Mouse (Mus musculus) urinary bladder, postnatal 14 days (tissue): ENCODE measurements at regions not wholly inside any gene's neighbourhood (a gene's known extent, or its start where the extent isn't known, plus 50 kb on each side); places are given as distances from the start of the nearest gene placed in this dataset.

Experiments used
- DNase-seq: peaks from one replicate; pipeline ENCODE4 v3.0.0; 2021; ENCODE audit warnings: low spot score

GRCm38 (mm10) chr2:117399487-117399886, 56.7 kb upstream of the Rasgrp1 start:
- DNase-seq: no peak

DNA sequence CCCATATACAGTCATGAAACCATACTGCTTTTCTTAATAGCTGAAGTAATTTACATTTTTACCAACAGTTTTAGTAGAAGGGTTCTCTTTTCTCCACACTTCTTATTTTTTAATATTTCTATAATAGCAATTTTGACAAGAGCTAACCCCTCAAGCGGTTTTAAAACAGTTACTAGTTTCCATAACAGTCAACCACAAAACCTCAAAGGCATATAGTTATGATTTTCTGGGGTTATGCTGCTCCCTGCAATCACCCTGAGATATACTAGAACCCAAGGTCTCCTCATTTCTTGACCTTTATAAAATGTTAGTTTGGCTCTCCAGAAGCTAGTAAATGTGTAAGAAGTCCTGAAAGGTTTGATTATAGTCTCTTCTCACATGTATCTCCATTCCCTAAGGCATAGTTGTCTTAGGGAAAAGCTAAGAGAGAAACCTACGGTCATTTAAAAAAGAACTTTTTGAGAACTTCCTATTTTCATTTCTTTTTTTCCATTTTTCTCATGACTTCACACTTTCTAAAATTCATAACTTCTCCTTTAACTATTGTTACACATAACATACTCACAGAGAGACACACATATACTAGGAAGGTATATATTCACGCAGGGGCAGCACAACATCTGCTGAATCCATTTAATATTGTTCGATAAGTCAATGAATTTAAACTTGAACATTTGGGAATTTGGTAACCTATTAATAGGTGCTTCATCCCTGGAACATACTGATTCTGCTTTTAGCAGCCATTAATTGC, 60.8 kb upstream of the Rasgrp1 start:
- DNase-seq: no peak

DNA sequence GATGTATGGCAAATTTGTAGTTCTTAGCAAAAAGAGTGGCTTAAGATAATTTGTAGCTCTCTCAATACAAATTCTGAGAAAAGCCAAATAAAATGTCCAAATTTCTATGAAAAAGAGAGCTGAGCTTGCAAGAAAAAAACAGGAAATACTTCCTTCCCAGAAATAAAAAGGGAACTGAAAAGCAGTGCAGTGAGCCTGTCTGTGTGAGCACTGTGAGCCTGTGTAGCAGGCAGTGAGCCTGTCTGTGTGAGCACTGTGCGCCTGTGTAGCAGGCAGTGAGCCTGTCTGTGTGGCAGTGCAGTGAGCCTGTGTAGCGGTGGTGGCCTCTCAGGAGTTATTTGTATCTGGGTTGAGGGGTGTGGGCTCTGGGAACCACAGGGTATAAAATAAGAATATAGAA, 62.7 kb upstream of the Rasgrp1 start:
- DNase-seq: no peak

DNA sequence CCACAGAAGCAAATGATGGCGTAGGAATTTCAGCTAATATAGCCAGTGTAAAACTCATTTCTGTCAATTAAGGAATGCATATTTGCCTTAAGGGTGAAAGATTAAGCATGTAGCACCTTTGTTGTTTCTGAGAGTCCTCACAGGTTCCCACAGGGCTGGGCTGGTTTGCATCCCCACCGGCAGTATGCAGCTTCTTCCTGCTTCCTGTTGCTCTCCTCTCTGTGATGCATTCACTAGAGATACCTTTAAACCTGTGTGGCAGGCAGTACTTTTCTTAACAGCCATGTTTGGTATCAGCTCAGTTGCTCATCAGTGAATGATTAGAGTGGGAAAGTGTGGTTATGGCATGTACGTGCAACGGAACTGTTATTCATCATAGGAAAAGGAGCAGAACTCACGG, 65.4 kb upstream of the Rasgrp1 start:
- no peak for DNase-seq

DNA sequence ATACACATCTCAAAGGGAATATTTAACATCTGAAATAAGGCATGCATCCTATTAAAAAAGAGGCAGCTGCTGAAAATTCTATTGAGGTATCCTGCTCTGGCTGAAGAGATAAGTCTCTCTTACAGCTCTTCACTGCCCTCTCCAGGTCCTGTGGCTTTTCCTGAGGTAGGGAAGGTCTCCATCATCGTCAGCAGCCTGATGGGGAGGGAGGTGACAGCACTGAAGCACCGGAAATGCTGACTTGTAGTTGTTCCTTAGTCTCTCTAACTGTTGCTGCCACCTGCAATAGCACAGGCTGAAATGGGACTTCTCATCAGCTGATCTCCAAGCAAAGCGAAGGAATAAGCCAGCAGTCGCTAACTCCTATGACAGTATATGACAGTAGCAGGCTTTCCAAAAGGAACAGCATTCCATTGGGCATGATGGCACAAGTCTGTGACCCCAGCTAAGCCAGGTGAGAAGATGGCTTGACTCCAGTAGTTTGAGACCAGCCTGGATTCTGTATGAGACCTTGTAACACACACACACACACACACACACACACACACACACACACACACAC, 69.3 kb upstream of the Rasgrp1 start:
- DNase-seq: peak; percentile 18

GRCm38 (mm10) chr2:117417229-117417970, 74.6 kb upstream of the Rasgrp1 start:
- no peak for DNase-seq

GRCm38 (mm10) chr2:117418121-117418615, 75.4 kb upstream of the Rasgrp1 start:
- no peak for DNase-seq

DNA sequence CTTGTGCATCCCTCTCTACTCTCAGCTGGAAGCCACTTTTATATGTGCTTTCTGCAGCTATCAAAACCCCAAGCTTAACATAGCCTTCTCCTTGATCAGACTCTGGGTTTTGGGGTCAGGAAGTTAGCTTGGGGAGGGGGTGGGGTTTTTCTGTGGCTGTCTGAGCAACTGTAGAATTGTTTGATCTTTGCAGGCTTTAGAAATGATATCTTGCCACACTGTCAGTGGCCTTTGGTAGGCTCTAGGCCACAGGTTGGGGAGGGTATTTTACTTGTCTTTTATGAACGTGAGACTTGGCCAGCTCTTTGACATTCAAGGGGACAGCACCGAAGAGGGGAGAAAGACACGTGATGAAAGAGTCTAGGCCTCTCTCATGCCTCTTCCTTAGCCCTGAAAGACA, 75.9 kb upstream of the Rasgrp1 start:
- no peak for DNase-seq

GRCm38 (mm10) chr2:117421376-117421775, 78.6 kb upstream of the Rasgrp1 start:
- no peak for DNase-seq

- no peak for DNase-seq
Observed at GRCm38 (mm10) chr2:117422756-117423155, 80.0 kb upstream of the Rasgrp1 start.

- no peak for DNase-seq
Observed at GRCm38 (mm10) chr2:117429205-117429604, 86.4 kb upstream of the Rasgrp1 start.

DNA sequence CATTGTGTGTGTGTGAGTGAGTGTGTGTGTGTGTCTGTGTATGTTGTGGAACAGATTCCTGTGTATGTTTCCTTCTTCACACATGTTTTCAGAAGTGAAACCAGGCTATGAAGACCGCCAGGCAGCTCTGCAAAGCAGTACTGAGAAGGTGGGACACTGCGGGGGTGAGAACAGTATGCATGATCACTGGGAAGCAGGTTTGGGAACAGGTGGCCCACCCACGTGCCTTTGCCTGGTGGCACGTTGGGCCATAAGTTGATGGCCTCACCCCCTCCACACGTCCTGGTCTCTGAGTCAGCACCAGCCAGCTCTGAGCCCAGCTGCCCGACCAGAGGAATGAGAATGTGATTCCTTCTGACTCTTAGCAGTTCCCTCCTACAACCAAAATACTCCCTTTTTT, 89.2 kb upstream of the Rasgrp1 start:
- DNase-seq: no peak

GRCm38 (mm10) chr2:117432923-117433322, 90.1 kb upstream of the Rasgrp1 start:
- no peak for DNase-seq

GRCm38 (mm10) chr2:117433482-117433881, 90.7 kb upstream of the Rasgrp1 start:
- no peak for DNase-seq

DNA sequence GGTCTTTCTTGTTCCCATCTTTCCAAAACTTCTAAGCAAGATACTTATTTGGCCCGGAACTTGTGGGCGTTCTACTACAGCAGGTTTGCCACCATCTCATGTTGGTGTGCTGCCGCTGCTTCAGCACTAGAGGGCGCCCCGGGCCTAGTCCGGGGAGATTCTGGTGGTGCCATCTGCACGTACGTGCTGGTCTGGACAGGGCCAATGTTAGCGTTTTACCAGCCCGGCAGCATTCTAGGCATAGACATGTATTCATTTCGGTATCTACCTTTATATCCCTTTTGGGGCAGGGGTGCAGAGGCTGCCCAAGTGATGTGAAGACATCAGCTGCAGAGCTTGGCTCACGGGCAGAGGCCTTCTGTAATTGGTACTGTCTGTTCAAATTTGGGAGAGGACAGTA, 95.3 kb upstream of the Rasgrp1 start:
- DNase-seq: no peak

- DNase-seq: peak; percentile 68
Observed at GRCm38 (mm10) chr2:117438586-117439371, 96.0 kb upstream of the Rasgrp1 start.

GRCm38 (mm10) chr2:117439372-117440183, 96.8 kb upstream of the Rasgrp1 start:
- DNase-seq: no peak

DNA sequence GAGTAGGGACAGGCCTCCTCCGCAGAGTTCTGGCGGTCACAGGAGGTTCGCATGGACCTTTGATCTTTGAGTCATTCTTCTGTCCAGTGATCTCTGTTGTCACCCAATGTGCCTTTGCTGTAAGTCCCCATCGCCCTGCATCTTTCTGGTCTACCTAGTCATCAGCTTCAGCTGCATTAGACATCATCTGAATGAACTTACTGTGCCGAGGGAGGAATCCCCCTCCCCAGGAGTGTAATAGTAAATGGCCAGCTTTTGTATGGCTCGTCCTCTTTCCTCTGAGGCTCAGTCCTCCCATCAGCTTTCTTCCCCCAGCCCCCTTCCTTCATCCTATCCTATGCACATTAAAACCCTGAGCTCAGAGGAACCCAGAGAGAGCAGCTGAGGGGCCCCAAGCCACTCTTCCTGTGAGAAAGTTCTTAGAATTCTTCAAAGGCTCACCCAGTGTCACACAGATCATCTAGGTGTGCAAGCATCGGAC, 98.0 kb upstream of the Rasgrp1 start:
- no peak for DNase-seq

GRCm38 (mm10) chr2:117442862-117443261, 100.1 kb upstream of the Rasgrp1 start:
- no peak for DNase-seq

GRCm38 (mm10) chr2:117444671-117445070, 101.9 kb upstream of the Rasgrp1 start:
- peak; percentile 21 for DNase-seq

GRCm38 (mm10) chr2:117446876-117447275, 104.1 kb upstream of the Rasgrp1 start:
- DNase-seq: no peak
